Mouse (Mus musculus) midbrain, embryonic 15.5 days (tissue): Measurements from ENCODE around the gene Cadps2. TPM values are rescaled to one million over a fixed set of nuclear protein-coding genes. Genes with fewer than 3 reads are reported as not detected.
A peak's percentile ranks its signal among the peaks of the same experiment; 100 is the strongest.

Experiments used
- ATAC-seq: fragments of 200-750 bp; cut with Nextera tagmentation; replicated peaks from 2 replicates; pipeline ENCODE4 v1.8.0; 2017; ENCODE audit warnings: moderate TSS enrichment
- H3K27ac ChIP-seq: fragments of 300-500 bp; sonication (generic); 2 replicates; pipeline ENCODE4 v1.5.1; 2015; ENCODE audit warnings: mild to moderate bottlenecking, inconsistent platforms
- H3K27me3 ChIP-seq: fragments of 300-500 bp; sonication (generic); replicated peaks from 2 replicates; pipeline ENCODE4 v1.6.1; 2015; ENCODE audit warnings: inconsistent platforms
- H3K36me3 ChIP-seq: fragments of 300-500 bp; sonication (generic); replicated peaks from 2 replicates; pipeline ENCODE4 v1.6.1; 2015; ENCODE audit warnings: inconsistent platforms
- H3K4me1 ChIP-seq: fragments of 300-500 bp; sonication (generic); 2 replicates; pipeline ENCODE4 v1.6.1; 2015; ENCODE audit warnings: inconsistent platforms
- H3K4me2 ChIP-seq: fragments of 300-500 bp; sonication (generic); 2 replicates; pipeline ENCODE4 v1.6.1; 2015; ENCODE audit warnings: inconsistent platforms, mild to moderate bottlenecking, moderate library complexity
- H3K4me3 ChIP-seq: fragments of 300-500 bp; sonication (generic); 2 replicates; pipeline ENCODE4 v1.5.1; 2015; ENCODE audit warnings: mild to moderate bottlenecking, inconsistent platforms
- H3K9ac ChIP-seq: fragments of 300-500 bp; sonication (generic); 2 replicates; pipeline ENCODE4 v1.6.1; 2015; ENCODE audit warnings: mild to moderate bottlenecking, inconsistent platforms
- H3K9me3 ChIP-seq: fragments of 300-500 bp; sonication (generic); 2 replicates; pipeline ENCODE4 v1.6.1; 2016; ENCODE audit warnings: inconsistent platforms
- WGBS: fragments of 180-500 bp; shearing (Covaris S2); methylation state at CpG from one replicate; pipeline ENCODE4 v1.1.7; 2015; ENCODE audit warnings: mixed read lengths; 5-methylcytosine and 5-hydroxymethylcytosine counted together
- polyA plus RNA-seq: library from polyadenylated mRNA; unstranded; fragments of >200 nt; fragmentation: Nextera tagmentation; extraction: Ambion mirVana; gene quantifications from 2 replicates; pipeline ENCODE4 v1.2.1, GENCODE M21; 2015

Gene Cadps2
- polyA plus RNA-seq, 1 experiment from 2014 or later = 7.9 TPM

DNA sequence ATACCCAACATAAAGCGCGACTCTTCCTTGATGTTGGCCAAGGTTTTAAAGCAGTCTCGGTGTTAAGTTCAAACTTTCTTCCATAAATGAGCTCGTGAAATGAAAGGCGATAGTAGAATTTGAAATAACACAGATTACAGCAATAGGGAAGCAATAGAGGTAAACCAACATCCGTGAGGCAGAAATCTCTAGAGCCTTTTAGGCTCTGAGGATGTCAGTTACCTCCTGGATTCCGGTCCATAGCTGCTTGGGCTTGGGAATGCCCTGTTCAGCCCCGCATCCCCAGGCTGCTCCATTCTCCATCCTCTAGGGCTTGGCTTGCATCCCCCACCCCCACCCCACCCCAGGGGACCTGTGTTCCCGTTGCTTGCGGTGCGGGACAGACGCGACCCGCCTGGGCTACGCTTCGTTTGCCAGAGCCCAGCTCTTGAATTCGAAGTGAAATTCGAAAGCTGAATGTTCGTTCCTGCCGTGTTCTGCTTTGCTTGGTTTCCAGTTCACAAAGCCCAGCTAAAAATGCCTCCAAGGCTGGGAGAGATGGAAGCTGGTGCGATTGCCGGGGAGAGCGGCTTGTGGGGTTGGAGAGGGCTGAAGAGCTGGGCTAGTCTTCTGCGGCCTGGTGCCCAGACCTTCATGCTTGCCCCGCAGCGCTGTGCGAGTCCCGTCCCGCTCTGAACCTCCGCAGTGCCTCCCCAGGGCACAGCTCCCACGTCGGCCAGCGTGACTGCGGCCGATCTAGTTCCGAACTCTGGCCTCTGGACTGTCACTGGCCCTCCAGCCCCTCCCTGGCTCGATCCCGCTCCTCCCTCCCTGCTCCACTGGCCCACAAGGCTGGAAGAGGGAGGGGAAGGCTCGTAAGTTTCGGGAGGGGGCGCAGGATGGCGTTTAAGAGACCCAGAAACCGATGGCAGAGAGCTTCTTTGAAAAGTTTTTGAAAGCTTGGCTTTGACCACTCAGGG is 585.6 kb downstream of the Cadps2 start:
- Histone ChIP-seq H3K27me3 (peaks cover 75% of the 10 kb centered on the region), H3K9me3 (no peaks in the 10 kb centered on the region), H3K9ac (no peak overlapping the region), H3K4me3 (no peak overlapping the region), H3K36me3 (no peaks in the 10 kb centered on the region), H3K27ac (no peak overlapping the region), H3K4me1 (peaks cover 11% of the 10 kb centered on the region), H3K4me2 (no peak overlapping the region)
- no peak; the same call in 1 of the 2 replicates for ATAC-seq
- 1% methylated on average over 43 of the region's 43 CpGs for WGBS

DNA sequence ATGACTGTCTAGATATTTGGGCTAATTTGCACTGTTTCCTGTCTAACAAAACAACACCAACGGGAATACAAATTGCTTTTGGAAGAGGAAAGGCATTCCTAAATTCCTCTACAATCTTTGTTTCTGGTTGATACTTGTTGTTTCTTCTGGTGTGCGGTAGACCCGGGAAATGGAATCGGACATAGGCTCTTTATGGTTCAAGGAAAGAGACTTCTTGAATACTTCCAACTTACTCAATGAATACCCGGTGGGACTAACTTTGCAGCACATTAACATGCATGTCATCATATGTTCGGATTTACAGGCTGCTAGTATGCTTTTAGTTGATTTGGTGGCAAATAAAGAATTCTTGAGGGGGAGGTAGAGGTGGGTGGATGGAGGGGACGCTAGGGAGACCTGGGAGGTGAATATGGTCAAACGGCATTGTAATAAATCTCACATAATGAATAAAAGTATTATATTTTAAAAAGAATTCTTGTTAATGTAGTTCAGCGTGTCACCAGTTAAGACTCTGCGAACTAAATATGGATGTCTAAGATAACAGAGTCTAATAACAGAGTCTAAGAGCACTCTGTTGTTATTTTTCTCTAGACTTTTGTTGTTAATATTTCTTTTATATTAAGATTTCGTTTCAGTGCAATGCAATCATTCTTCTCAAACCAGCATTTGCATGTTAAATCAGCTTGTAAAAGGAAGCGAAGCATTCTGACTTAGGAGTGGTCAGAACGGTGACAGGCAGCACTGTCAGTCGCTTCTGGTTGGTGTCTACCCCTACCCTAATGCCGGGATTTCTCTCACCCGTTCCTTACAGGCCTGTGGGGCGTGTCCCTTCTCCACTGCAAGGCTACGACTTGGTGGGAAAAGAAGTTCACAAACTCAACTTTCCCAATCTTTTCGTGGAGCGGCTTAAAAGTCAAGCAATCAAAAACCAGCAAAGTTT is 586.8 kb downstream of the Cadps2 start:
- Histone ChIP-seq H3K27me3 (peaks cover 75% of the 10 kb centered on the region), H3K9me3 (no peaks in the 10 kb centered on the region), H3K9ac (no peak overlapping the region), H3K4me2 (no peak overlapping the region), H3K4me3 (no peak overlapping the region), H3K27ac (no peak overlapping the region), H3K36me3 (no peaks in the 10 kb centered on the region), H3K4me1 (peaks cover 14% of the 10 kb centered on the region)
- WGBS = 4% methylated on average over 20 of the region's 20 CpGs
- ATAC-seq = no peak

DNA sequence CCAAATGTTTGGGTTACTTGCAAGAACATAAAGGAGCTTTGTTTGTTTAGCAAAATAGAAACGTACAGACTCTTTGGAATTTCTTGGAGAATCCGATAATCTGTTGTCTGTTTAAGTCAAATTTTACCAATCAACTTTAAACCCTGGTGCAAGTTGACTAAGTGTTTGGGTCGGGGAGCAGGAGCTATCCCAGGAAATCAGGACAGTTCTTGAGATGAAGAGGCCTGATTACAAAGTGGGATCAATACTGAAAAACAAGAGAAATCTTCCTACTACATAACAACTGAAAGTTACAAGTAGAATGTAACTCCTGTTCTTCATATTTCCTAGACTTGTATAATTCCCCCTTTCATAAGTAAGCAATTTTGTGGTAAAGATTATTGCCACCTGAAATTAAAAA is 587.8 kb downstream of the Cadps2 start:
- no peak overlapping the region for H3K4me3 ChIP-seq
- H3K4me1 ChIP-seq = peaks cover 17% of the 10 kb centered on the region
- no peak overlapping the region for H3K27ac ChIP-seq
- no peaks in the 10 kb centered on the region for H3K9me3 ChIP-seq
- no peaks in the 10 kb centered on the region for H3K36me3 ChIP-seq
- peaks cover 72% of the 10 kb centered on the region for H3K27me3 ChIP-seq
- ATAC-seq = no peak
- no peak overlapping the region for H3K9ac ChIP-seq
- WGBS = 3% methylated on average over 3 of the region's 3 CpGs
- no peak overlapping the region for H3K4me2 ChIP-seq

DNA sequence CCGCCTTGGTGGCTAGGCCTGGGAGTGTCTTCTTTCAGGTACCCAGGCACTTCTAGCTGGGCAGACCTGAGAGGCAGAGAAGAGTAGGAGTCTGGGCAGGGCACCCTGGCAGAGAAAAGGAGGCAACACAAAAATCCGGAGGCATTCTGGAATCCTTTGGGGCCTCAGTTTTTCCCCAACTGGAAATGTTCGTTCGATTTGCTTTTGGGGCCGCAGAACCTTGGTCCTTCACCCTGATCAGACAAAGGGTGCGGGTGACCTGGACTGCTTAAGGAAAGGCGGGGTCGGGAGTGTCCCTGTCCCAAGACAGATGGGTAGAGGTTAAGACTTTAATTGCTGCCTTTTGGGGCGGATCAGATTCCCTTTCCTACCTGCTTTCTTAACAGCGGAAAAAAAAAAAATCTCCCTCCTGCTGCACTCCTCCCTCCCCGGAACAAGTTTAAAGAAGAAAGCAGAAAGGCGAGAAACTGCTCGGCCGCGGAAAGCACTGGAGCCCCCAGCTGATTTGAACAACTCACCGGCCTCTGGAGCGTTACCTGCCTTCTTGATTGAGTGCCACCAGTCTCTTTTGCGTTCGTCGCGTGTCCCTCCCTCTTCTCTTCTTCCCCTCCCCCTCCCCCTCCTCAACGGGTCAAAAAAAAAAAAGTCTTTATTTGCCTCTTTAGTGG is 588.8 kb downstream of the Cadps2 start:
- Histone ChIP-seq H3K27ac (no peak overlapping the region), H3K9ac (no peak overlapping the region), H3K4me1 (peaks cover 17% of the 10 kb centered on the region), H3K4me3 (peak overlapping the region; percentile 36), H3K36me3 (no peaks in the 10 kb centered on the region), H3K27me3 (peaks cover 68% of the 10 kb centered on the region), H3K9me3 (no peaks in the 10 kb centered on the region), H3K4me2 (no peak overlapping the region)
- 2% methylated on average over 22 of the region's 22 CpGs for WGBS
- no peak for ATAC-seq

DNA sequence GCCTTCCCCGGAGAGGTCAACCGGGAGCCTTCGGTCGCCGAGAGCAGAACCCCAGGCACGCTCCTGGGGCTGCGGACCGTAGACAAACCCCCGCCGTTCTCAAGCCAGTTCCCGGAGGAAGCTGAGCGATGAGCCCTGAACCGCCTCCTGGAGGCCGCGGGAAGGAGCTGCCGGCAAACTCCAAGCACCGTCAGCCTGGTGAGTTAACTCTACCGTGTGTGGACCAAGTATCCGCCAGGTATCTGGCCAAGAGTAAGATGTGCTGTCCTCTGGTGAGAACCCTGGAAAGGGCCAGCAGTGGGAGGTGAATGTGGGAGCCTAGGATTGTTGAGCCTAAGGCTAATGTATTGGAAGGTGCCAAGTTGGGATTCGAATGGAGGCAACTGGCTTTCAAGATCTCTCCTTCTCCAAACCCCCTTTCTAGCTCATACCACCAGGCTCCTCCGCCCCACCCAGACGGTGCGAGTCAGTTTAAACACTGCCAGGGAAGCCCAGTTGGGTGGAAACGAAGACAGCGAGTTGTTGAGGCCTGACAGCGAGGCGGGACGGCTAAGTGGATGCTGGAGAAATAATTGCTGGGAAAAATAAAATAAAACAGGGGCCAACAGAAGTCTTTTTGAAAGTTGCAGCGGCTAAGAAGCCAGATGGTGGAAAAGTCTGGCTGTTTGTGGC is 589.5 kb downstream of the Cadps2 start:
- WGBS = under 1% methylated on average over 29 of the region's 29 CpGs
- H3K9ac ChIP-seq = no peak overlapping the region

DNA sequence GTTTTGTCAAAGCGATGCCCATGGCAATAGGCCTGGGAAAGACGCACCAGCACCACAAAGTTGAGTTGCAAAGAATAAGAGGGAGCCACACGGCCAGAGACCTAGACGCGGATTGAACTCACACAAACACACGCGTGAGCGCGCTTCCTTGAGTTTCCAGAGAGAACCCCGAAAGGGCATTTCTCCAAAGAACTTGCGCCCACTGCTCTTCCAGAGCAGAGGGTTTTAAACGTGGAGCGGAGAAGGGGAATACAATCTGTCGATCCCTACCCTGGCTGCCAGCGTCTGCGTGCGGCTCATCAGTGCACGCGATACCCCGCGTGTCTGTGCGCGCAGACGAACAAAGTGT is 590.2 kb downstream of the Cadps2 start:
- Histone ChIP-seq H3K4me1 (peaks cover 17% of the 10 kb centered on the region), H3K27ac (no peak overlapping the region), H3K9me3 (no peaks in the 10 kb centered on the region), H3K36me3 (no peaks in the 10 kb centered on the region), H3K4me3 (peak overlapping the region; percentile 36), H3K9ac (no peak overlapping the region), H3K4me2 (peak overlapping the region; percentile 56), H3K27me3 (peaks cover 64% of the 10 kb centered on the region)
- ATAC-seq = no peak
- 1% methylated on average over 24 of the region's 24 CpGs for WGBS

More for the DNA sequence above, 589.5 kb downstream of the Cadps2 start:
- peak; percentile 59 for ATAC-seq
- H3K9me3 ChIP-seq = no peaks in the 10 kb centered on the region
- H3K4me2 ChIP-seq = peak overlapping the region; percentile 56
- H3K4me1 ChIP-seq = peaks cover 17% of the 10 kb centered on the region
- H3K27me3 ChIP-seq = peaks cover 62% of the 10 kb centered on the region
- H3K27ac ChIP-seq = no peak overlapping the region
- peak overlapping the region; percentile 36 for H3K4me3 ChIP-seq
- no peaks in the 10 kb centered on the region for H3K36me3 ChIP-seq

DNA sequence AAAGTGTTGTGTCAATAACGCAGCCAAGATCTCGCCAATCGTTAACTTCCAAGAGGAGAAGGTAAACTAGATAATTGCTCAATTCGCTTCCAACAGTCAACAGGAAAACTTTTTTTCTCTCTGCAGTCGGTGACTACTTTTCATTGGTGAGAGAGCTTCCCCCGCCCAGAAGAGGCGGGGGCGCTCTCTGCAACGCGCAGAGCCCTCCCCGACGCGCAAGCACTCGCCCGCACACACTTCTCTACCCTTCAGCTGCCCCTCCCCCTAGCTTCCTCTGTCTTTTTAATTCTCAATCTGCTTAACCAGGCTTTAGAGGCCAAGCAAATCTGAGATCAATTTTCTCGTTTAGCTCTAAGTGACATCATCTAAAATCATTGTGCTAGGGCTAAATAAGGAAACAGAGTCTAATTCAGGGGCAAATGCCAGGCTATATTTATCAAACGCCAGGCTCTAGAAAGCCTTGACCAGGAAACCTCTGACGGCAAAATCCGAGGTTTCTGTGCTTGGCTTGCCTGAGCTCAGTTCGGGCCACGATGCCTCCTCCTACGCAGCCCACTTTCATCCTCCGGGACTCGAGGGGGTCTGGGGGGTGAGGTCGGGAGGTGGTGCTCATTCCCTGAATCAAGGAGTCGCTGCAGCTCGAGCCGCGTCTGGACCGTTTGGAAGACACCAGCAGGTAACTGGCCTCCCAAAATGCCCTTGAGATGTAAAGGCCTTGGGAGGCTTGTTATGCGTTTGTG is 590.7 kb downstream of the Cadps2 start, which contains the start of gene Fezf1:
Fezf1 (minus strand) TSS at position 50 of the 740 bp plus-strand sequence.
- H3K27me3 ChIP-seq = peaks cover 66% of the 10 kb centered on the region
- H3K4me2 ChIP-seq = peak within 1 kb of the TSS; percentile 56
- WGBS = under 1% methylated on average over 31 of the region's 31 CpGs
- H3K9me3 ChIP-seq = no peaks in the 10 kb centered on the region
- H3K9ac ChIP-seq = no peak within 1 kb of the TSS
- no peak for ATAC-seq
- H3K4me3 ChIP-seq = peak within 1 kb of the TSS; percentile 36
- H3K27ac ChIP-seq = no peak within 1 kb of the TSS
- H3K36me3 ChIP-seq = no peaks in the 10 kb centered on the region
- H3K4me1 ChIP-seq = peaks cover 17% of the 10 kb centered on the region

DNA sequence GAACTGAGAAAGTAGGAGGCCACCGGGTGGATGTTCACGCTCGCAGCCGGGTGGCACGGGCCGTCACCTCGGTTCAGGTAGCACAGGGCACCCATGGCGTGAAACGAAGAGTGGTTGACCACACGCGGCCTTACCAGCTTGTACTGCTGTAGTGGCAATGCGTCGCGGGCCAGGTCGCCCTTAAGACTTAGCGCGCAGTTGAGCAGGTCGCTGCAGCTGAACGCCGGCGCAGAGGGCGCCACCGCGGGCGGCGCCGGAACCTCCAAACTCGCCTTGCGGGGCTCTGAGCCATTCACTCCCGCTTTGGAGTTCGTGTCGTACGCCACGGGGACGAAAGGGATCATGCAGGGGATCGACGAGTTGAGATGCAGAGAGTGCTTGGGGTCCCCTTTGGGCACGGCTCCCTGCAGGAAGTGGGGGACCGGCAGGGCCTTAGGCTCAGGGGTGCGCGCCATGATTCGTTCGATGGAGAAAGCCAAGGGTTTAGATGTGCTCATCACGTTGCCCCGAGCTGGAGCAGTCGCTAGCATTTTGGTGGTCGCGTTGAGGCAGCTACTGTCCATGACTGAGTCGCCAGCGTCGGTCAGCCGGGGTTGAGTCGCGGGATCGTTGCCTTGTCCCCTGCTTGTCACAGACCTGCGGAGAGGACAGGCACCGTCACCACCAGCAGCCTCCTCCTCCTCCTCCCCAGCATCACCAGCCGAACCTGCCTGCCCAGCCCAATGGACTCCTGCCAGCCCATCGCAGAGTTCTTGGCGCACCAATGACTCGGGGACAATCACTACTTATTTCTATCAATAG is 591.5 kb downstream of the Cadps2 start:
- no peak overlapping the region for H3K9ac ChIP-seq
- ATAC-seq = peak; percentile 51; the same call in 1 of the 2 replicates
- H3K9me3 ChIP-seq = no peaks in the 10 kb centered on the region
- H3K4me1 ChIP-seq = peaks cover 17% of the 10 kb centered on the region
- H3K27ac ChIP-seq = no peak overlapping the region
- no peaks in the 10 kb centered on the region for H3K36me3 ChIP-seq
- H3K27me3 ChIP-seq = peaks cover 74% of the 10 kb centered on the region
- peak overlapping the region; percentile 14; the same call in 1 of the 2 replicates for H3K4me2 ChIP-seq
- peak overlapping the region; percentile 8 for H3K4me3 ChIP-seq
- WGBS = under 1% methylated on average over 61 of the region's 61 CpGs

DNA sequence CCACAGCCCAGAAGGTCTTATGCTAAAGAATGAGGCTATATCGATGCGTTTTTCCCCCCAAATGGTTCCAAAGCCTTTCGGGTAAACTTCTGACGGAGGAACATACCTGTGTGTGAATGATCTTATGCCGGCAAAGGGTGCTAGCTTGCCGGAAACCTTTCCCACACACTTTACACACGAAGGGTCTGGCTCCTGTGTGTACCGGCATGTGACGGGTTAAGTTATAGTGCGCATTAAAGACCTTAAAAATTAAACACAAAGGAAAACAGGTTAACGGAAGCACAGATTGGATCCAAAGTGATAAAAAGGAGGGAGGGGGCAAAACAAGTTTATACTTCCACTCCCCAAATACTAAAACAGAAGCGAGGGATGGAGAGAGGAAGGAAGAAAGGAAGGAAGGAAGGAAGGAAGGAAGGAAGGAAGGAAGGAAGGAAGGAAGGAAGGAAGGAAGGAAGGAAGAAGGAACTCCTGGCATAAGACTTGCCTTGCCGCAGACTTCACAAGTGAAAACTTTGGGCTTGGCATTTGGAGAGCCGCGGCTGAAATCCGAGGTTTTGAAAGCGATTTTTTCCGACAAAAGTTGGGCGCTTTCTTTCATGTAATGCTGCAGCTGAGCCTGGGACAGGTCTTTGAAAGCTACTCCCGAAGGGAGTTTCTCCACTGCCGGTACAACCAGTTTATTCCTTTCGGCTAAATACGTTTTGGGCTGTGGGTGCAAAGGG is 592.3 kb downstream of the Cadps2 start:
- no peak overlapping the region for H3K4me2 ChIP-seq
- WGBS = under 1% methylated on average over 23 of the region's 23 CpGs
- ATAC-seq = no peak

More for the DNA sequence above, 592.3 kb downstream of the Cadps2 start:
- H3K9me3 ChIP-seq = no peaks in the 10 kb centered on the region
- no peak overlapping the region for H3K9ac ChIP-seq
- H3K27ac ChIP-seq = no peak overlapping the region
- H3K36me3 ChIP-seq = no peaks in the 10 kb centered on the region
- peaks cover 17% of the 10 kb centered on the region for H3K4me1 ChIP-seq
- peaks cover 76% of the 10 kb centered on the region for H3K27me3 ChIP-seq
- H3K4me3 ChIP-seq = peak overlapping the region; percentile 8; the same call in 1 of the 2 replicates
